Mouse (Mus musculus): ENCODE data around the gene Vopp1.

DNA sequence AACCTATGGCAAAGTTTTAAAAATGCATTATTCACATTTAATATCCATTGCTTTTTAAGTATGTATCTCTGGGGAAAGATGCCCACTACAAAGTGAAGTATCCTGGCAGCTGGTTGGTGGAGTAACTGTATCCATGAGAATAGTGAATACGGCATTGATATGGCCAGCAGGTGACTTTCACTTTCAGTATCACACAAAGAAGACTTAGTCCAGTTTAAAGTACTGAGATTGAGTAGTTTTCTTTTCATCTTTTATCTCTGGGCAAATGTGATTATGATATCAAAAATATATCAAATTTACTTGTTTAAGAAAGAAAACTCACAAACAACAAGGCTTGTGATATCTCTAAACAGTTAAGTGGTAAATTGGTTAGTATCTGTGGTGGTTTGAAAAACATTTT, 118.2 kb downstream of the Vopp1 start:
- TF ChIP-seq USF1 (IDR thresholded peaks at IDR 0.05; ENCODE audit: low read depth, low read length) (no peak), POLR2A (IDR thresholded peaks at IDR 0.05; ENCODE audit: low read depth, low read length) (no peak), CTCF (conservative IDR thresholded peaks at IDR 0.05 in 1 of 2, IDR thresholded peaks at IDR 0.05 in 1 of 2; ENCODE audit: low read depth in 2 of 2, low read length in 2 of 2) (no peak), PAX5 (IDR thresholded peaks at IDR 0.05; ENCODE audit: low read length) (no peak)

Data from CH12.LX (cell line).